Mouse (Mus musculus): ENCODE results near the gene Gzmk.
A peak's percentile ranks its signal among the peaks of the same experiment; 100 is the strongest.
"Not testable (repeated sequence)": the region's sequence is repeated elsewhere in the genome, so short reads cannot be mapped to it uniquely, and the experiment has no call there.

Gene Gzmk

DNA sequence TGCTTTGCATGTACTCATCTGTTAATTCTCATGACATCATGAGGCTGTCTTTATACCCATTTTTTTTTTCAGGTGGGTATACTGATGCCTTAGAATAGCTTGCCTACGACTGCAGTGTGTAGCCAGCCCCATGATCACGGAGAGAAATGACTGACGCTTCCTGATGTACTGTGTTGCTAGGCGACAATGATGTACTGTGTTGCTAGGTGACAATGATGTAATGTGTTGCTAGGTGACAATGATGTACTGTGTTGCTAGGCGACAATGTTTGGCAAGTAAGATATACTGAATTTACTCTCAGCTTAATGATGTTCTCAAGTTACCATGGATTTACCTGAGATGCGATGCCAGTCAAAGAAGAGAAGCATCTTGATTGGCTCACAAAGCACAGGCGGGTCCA, at the start of gene Gzmk:
Gzmk (minus strand) TSS at position 98 of the 400 bp plus-strand sequence.
- DNase-seq (ENCODE audit: low spot score in 2 of 2) = peak; percentile 63 to 66

GRCm38 (mm10) chr13:113271189-113271588, 45.5 kb upstream of the Gzmk start:
- no peak for DNase-seq (ENCODE audit: low spot score in 2 of 2)

- peak in 1 of 2 experiments; percentile 90 for DNase-seq (ENCODE audit: low spot score in 2 of 2)
These were observed 44.4 kb upstream of the Gzmk start for GRCm38 (mm10) chr13:113269777-113270776.

GRCm38 (mm10) chr13:113267204-113267603, 41.5 kb upstream of the Gzmk start:
- no peak for DNase-seq (ENCODE audit: low spot score in 2 of 2)

DNA sequence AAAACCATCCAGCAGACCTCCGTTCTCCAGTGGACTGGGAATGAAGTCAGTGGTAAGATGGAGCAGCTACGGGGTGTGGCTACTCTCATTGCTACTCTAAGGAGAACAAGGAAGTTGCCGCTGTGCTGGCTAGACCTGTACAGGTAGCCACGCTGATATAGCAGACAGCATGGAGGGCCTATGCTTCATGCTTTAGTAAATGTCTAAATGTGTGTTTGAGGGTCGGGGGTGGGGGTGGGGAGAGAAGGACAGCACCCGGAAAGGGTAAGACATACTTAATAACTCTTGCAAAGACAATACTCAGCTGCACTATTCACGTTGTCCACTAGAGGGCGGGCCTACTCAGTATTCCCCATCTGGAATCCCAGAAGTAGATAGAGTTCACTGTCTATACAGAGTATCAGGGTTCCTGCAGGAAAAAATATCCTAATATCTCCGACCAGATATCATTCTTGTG, 40.8 kb upstream of the Gzmk start:
- peak in 1 of 2 experiments; percentile 78 for DNase-seq (ENCODE audit: low spot score in 2 of 2)

DNA sequence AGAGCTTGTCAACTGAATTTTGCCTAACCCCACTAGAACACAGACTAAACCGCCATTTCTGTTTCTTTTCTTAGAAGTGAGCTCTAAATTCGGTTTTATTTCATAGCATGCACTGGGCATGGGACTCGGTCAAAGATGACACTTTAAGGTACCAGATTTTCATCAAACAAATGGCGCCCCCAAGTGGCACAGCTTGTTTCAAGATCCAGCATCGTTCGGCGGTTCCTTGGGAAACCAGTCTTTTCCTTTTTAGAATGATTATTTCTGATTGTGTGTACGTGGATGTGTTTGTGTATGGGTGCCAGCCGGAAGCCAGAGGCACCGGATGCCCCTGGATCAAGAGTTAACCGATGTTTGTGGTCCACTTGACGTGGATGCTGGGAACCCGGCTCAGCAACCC, 39.5 kb upstream of the Gzmk start:
- DNase-seq (ENCODE audit: low spot score in 2 of 2) = peak in 1 of 2 experiments; percentile 54

GRCm38 (mm10) chr13:113262822-113263221, 37.1 kb upstream of the Gzmk start:
- DNase-seq (ENCODE audit: low spot score in 2 of 2) = peak in 1 of 2 experiments; percentile 36

- no peak for DNase-seq (ENCODE audit: low spot score in 2 of 2)
These were observed 33.5 kb upstream of the Gzmk start for GRCm38 (mm10) chr13:113259237-113259636.

- no peak for DNase-seq (ENCODE audit: low spot score in 2 of 2)
These were observed 31.5 kb upstream of the Gzmk start for GRCm38 (mm10) chr13:113257190-113257589.

GRCm38 (mm10) chr13:113256766-113257165, 31.1 kb upstream of the Gzmk start:
- DNase-seq (ENCODE audit: low spot score in 2 of 2) = no peak

DNA sequence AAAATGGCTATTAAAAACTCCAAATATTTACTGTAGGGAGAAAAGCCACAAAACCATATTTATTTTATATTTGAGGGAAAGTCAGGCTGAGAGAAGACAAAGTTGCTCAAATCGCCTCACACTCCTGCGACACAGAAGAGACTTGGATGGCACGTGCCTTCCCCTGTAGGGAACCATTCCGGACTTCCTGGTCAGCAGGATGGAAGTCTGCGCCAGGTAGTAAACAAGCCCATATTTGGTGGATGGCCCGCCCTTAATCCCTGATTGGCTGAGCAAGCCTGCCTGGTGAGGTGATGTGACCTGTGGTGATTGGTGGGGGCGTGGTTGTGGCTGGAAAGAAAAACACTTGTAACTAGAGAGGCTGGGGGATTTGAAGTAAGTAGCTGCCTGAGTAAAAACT, 26.9 kb upstream of the Gzmk start:
- not testable (repeated sequence) for DNase-seq (ENCODE audit: low spot score in 2 of 2)

- DNase-seq (ENCODE audit: low spot score in 2 of 2) = no peak
These were observed 19.3 kb upstream of the Gzmk start for GRCm38 (mm10) chr13:113245025-113245424.

DNA sequence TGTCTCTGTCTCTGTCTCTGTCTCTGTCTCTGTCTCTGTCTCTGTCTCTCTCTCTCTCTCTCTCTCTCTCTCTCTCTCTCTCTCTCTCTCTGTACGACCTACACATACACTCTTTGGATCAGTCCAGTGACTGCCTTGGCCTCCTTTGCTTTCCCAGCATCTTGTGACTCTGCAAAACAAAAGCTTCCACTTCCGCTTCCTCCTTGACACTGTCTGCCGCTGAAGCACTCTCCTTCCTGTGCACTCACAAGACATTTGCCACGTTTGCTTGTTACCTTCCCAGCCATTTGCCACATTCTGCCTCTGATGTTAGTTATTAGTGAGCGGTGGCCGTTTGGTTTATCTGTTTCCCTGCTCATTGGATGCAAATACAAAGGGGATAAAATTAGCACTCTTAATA, 16.4 kb upstream of the Gzmk start:
- DNase-seq (ENCODE audit: low spot score in 2 of 2) = no peak

DNA sequence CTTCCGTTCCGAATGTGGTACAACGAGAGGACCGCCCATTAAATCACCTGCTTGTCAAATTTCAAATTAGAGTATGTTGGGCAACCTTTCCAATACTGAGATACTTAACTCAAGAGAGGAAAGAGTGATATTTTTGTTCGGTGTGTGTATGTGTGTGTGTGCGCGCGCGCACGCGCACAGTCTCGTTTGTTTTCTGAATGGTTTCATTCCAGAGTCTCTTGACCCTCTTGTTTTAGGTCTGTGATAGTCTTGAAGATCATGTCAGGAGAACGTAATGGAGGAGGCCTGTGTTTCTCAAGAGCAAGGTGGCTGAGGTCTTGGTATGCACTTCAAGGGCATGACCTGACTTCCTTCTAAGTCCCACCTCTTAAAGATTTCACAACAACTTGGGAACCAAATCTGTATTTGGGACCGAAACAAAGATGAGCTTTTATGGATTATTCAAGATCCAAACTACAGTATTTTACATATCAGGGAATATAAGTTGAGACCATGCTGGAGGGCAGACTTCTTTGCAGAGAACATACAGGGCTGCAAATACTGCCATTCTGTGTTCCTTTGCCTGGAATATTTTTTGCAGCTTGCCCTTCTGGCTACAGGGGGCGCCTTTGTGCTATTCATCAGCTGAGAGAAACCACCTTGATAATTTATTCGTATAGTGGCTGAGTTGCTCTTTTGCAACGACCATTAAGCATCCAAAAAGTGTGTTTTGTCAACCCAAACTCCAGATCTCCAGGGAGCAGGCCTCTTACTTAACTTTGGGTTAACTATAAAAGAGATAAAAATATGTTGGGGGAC, 2.2 kb upstream of the Gzmk start:
- peak in 1 of 2 experiments; percentile 11 for DNase-seq (ENCODE audit: low spot score in 2 of 2)

- no peak for DNase-seq (ENCODE audit: low spot score in 2 of 2)
These were observed 1.4 kb upstream of the Gzmk start for GRCm38 (mm10) chr13:113227076-113227475.

DNA sequence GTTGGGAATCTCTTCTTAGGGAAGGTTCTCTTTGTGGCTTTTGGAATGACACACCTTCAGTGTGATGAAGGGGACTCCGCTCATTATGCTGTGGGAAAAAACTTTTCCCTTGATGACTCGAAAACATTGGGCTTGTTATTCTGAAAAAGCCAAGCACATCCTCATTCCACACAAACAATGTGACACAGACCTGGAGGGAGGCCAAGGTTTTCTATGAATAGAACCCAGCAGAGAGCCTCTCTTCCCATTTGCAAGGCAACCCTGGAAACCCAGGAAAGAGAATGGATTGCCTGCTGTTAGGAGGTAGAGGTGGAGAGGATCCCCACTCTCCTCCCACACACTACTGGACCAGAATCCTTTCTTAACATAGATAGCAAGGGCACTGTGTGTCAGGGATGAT, 1.6 kb downstream of the Gzmk start:
- DNase-seq (ENCODE audit: low spot score in 2 of 2) = peak in 1 of 2 experiments; percentile 54

DNA sequence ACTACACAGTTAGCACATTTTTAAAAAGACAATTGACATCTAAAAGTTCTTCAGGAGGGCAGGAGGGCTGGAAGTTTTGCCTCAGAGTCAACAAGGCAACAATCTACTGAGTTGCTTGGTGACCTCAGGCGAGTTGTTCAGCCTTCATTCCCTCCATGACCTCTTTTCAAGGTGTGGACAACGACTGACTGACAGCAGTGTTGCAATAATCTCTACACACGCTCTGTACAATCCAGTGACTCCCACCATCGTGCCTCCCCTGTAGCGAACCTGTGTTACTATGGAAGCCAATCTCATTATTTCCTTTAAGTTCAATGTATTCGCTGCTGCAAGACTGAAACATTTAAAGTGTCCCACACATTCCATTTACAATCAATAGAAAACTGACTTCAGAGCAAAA, 3.9 kb downstream of the Gzmk start:
- DNase-seq (ENCODE audit: low spot score in 2 of 2) = no peak

DNA sequence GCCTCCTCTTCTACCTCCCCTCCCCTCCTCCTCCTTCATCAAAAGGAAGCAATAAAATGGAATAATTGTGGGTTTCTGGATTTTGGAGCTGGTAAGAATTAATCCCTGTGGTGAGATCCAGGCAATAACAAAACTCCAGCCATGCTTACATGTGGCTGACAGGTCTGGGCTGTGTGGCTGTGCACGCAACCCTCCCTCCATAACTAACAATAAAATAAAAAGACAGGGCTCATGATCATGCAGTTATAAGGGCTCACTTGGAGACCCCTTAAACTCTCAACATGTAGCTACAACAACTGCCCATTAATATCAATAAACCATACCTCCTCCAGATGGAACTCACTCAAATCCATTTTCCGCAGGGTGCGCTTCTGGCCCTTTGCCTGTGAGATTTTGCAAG, 11.8 kb downstream of the Gzmk start:
- no peak for DNase-seq (ENCODE audit: low spot score in 2 of 2)

- no peak for DNase-seq (ENCODE audit: low spot score in 2 of 2)
These were observed 13.3 kb downstream of the Gzmk start for GRCm38 (mm10) chr13:113212401-113212800.

DNA sequence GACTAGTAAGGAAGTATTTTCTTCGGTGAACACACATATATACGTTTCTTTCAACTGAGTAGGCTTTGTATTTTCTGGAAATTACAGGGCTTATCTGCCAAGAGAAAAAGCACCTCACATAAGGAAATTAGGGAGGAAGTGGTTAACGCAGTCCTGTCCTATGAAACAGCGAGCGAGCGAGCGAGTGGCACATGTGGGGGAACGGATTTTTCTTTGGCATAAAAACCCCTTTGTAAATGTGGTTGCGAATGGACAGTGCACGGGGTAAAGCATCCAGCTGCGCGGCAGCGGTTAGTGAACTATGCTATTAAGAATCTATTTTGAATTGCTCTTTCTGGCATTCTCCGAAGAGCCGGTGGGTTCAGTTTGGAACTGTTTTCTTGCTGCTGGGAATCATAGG, 14.4 kb downstream of the Gzmk start:
- DNase-seq (ENCODE audit: low spot score in 2 of 2) = no peak

DNA sequence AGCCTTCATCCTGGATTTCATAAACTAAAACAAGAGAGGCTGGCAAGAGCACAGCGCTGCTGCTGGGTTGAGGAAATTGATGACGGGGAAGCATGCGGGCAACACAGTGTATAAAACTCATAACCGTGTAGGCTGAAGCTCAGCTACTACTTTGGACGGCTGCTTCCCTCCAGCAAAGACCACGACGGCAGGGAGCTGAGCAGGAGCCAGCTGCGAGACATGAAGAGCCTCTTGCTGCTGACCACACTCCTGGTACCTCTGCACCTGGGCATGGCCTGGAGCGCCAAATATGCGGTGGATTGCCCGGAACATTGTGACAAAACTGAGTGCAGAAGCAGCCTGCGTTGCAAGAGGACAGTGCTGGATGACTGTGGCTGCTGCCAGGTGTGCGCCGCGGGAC, 16.1 kb downstream of the Gzmk start, which contains the start of gene Esm1:
Esm1 (plus strand) TSS at position 36 of the 400 bp plus-strand sequence.
- DNase-seq (ENCODE audit: low spot score in 2 of 2) = no peak

DNA sequence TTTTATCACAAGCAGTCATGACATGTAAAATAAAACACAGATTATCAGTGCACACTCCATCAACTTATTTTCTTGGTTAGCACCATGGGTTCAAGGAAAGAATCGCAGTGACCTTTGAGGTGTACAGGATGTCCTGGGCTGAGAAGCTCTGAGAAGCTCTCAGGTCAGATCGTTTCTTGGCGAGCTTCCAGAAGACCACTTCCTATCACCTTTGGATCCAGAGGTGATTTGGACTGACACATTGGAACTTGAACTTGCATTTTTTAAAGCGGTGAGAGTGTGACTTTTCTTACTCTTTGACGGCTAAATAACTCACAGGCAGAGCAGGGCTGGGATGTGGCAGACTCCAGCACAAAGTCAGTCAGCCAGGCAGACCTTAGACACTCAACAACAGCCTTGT, 20.4 kb downstream of the Gzmk start:
- no peak for DNase-seq (ENCODE audit: low spot score in 2 of 2)
